Mouse (Mus musculus): ENCODE measurements at regions not wholly inside any gene's neighbourhood (a gene's known extent, or its start where the extent isn't known, plus 50 kb on each side); places are given as distances from the start of the nearest gene placed in this dataset.

- no peak for TF ChIP-seq CTCF (IDR thresholded peaks at IDR 0.05; ENCODE audit: low read depth)
- no peak for TF ChIP-seq EP300 (IDR thresholded peaks at IDR 0.05; ENCODE audit: low read depth)
Observed at GRCm38 (mm10) chr10:29708653-29709052, 173.0 kb upstream of the Rspo3 start.
